Mouse (Mus musculus) right cerebral cortex, postnatal 4 days (tissue): ENCODE data around the gene Rtn4r.

ENCODE experiments used
- DNase-seq: peaks from one replicate; pipeline ENCODE4 v3.0.0-alpha.2; 2022

Gene Rtn4r

DNA sequence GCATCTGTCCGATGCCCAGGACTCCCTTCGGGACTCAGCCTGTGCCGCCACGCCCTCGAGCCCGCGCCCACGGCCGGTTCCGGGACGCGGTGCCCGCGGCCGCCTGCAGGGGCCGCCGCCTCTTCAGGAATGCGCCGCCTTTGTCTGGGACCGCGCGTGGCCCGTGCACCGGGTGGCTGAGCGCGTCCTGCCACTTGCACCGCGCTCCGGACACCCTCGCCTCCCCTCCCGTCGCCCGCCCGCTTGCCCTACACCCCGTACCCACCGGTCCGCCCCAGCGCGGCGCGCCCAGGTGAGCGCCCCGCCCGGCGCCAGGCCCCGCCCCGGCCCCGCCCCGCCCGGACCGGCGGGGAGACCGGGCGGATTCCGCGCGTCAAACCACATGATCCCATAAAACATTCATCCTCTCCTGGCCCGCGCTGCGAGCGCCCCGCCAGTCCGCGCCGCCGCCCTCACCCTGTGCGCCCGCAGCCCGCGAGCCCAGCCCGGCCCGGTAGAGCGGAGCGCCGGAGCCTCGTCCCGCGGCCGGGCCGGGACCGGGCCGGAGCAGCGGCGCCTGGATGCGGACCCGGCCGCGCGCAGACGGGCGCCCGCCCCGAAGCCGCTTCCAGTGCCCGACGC lies at the start of gene Rtn4r:
Gene Rtn4r (plus strand): TSS at position 402 of the 621 bp plus-strand sequence.
- peak; percentile 72 for DNase-seq

- no peak for DNase-seq
Measured at GRCm38 (mm10) chr16:18078314-18079015, 49.0 kb upstream of the Rtn4r start.

- DNase-seq, result no peak
Measured at GRCm38 (mm10) chr16:18079300-18079699, 48.1 kb upstream of the Rtn4r start.

GRCm38 (mm10) chr16:18080171-18080570 lies 47.3 kb upstream of the Rtn4r start:
- DNase-seq, result no peak

DNA sequence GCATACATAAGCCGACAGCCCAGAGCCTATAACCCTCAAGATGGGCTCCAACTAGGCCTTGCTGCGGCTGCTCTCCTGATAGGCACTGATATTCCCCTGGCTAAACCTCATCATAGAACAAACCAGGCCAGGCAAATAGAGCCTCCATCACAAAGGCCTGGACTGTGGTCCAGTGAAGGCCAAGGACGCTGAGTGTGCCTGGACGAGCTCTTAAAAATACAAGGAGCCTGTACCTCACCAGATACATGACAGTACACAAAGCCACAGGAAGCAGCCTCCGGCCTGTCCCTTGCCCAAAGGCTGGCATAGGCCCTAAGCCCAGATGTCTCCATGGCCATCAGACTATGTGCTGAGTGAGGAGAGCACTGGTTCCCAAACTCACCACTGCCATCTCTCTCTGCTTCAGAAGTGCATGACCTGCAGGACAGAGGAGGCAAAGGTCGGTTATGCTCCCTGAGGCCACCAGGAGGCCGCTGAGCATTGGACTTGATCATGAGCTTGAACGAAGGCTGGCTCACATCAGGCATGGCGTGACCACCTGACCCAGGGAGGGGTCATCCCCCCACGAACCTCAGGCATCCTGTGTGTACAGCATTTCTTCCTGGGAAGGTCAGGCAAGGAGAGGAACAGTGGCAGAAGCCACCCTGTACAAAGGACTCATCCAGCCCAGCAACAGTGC lies 46.2 kb upstream of the Rtn4r start:
- no peak for DNase-seq

DNA sequence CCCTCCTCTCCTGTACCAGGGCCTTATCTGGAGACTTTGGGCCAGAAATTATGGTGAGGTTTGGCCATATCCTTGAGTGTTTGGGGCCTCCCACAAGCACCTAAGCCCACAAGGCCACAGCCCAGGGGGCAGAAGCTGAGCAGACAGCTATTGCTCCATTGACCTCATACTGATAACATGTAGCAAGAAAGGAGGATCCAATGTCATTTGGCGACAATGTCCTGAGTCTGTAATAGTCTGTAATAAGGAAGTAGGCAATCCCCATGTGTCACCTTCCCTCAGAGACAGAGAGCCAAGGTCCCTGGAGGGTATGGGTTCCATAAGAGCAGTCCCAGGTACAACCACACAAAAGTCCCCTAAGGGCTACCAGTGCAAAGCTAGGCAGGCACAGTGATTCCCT lies 45.2 kb upstream of the Rtn4r start:
- DNase-seq, result no peak

DNA sequence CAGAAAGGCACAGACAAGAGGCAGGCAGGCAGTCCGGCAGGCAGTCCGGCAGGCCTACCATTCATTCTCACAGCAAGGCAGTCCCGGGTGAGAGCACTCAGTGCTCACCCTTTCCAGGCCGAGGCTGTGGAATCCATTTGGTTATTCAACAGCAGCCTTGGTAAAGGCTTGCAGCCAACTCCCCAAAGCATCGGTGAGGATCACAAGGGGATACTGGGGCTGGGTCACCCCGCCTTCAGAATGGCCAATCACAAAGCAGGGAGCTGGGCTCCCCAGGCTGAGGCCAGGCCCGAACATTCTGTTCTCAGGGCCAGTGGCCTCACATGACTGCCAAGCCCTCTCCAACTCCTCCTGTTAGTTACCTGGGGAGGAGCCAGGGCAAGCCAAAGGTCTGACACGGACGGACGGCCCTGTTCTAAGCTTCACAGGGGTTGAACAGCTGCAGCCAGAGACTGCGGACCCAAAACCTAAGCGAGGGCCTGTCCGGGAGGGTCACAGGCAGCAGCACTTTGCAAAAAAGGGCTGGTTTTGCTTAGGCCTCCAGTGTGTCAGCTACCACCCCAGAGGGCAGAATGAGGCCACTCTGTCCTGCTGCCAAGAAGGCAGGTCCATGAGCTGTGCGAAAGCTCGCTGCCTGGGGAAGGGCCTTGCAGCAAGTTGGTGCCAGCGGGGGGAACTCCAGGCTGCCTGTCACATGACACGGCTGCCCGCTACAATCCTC lies 44.1 kb upstream of the Rtn4r start:
- no peak for DNase-seq

GRCm38 (mm10) chr16:18084262-18084661 lies 43.2 kb upstream of the Rtn4r start:
- DNase-seq, result no peak

- no peak for DNase-seq
Measured at GRCm38 (mm10) chr16:18087101-18087500, 40.3 kb upstream of the Rtn4r start.

GRCm38 (mm10) chr16:18096348-18096747 lies 31.1 kb upstream of the Rtn4r start:
- no peak for DNase-seq

- no peak for DNase-seq
Measured at GRCm38 (mm10) chr16:18102816-18103215, 24.6 kb upstream of the Rtn4r start.

GRCm38 (mm10) chr16:18103366-18103765 lies 24.1 kb upstream of the Rtn4r start:
- no peak for DNase-seq

DNA sequence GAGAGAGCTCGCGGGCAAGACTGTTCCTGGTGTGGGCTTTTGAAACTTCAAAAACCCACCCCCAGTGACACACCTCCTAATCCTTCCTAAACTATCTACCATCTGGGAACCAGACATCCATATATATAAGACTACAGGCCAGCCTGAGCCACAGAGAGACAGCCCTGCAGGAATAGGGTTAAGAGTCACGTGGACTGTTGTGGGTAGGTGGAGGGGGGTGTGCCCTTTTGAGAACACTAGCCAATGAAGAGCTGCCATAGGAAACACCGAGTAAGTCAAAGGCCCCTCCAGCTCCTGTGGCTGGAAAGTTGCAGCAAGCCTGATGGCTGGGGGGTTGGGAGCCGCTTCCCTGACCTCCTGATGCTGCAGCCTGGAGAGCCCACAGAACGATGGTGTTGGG lies 23.6 kb upstream of the Rtn4r start:
- no peak for DNase-seq

DNA sequence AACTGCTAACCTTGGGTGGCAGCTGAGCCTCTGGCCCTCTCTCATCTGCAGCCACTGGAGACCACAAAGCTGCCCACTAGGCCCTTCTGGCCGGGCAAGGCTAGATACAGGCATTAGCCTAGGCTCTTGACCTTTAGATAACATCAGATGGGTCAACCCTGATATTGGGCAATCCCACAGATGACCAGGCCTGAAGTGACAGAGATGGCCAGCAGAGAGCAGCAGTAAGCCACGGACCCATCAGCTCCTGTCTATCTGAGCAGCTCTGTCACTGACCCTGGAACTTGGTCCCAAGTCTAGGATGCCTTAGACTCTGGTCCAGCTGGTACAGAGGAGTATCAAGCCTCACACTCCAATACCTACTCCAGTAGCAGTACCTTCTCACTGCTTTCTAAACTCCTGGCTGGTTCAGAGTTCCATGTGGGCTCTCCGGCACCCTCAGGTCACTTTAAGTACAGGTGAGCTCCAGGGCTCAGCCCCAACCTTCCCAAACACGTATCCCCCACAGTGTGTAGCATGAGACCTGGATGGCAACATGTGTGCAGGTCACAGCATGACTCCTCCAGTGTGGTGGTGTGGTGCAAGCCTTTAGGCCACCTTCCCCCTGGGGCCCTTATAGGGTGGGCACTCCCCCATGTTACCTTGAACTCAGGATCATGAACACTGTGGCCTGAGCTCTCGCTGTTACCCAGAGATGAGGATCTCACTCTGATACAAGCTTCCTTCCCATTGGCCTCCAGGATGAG lies 19.0 kb upstream of the Rtn4r start:
- peak; percentile 62 for DNase-seq

DNA sequence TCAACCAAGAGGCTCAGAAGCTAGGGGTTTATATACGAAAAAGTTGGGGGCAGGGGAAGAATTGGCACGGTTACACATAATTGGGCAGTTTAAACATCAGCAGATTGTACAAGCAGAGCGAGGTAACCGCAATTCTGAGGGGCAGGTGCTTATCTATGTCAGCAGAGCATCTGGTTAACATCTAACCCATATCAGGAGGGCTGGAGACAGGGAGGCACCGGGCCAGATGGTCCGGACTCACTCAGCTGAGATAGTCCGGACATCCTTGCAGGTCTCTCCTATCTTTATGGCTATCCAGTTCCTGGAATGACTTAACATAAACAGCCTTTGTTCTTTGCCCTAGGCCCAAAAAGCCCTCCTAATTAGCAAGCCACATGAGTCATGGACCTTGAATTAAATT lies 16.4 kb upstream of the Rtn4r start:
- DNase-seq, result no peak

GRCm38 (mm10) chr16:18116467-18116866 lies 11.0 kb upstream of the Rtn4r start:
- DNase-seq, result no peak

GRCm38 (mm10) chr16:18118285-18118684 lies 9.2 kb upstream of the Rtn4r start:
- DNase-seq, result no peak

DNA sequence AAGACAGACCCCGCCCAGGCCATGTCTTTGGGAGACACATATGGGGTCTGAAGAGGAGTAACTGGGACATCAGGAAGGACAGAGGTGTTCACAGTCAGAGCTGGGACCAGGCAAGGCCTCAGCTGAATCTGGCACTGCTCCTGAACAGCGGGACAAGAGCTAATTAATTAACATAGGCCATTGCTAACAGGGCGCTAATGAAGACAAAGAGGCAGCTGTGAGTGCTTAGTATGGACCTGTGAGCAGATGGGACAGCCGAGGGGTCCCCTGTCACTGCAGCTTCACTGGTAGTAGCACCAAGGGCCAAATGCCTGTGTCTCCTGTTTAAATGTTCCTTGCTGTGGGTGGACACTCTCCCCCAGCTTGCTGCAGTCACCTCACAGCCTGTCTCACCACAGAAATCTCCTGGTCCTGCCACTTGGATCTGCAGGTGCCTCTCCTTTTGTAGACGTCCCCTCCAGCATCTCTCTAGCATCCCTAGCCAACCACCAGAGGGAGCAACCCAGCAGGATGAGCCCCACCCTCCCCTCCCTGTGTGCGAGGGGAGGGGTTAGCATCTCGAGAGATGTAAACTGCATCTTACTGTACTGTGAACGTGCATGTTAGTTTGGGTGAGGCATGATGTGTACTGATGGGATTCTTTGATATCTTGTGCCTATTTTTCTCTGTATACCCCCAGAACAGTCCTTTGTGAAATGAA lies 8.3 kb upstream of the Rtn4r start:
- DNase-seq, result peak; percentile 52

DNA sequence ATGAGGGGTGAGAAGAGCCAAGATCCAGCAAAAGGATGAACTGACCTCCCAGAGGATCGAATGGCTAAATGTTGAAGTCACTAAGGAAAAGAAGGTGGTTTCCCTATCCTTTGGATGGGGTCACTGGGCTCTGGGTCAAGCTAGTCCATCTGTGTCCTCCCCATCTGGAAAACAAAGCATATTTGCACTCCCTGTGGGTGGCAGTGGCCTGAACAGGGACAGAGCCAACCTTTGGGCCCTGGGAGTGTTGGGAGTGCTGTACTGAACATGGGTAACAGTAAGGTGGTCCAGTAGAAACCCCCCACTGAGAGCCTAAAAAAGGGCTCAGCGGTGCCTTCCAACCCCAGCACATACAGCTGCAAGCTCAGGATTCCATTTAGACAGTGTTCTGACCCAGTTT lies 4.7 kb upstream of the Rtn4r start:
- DNase-seq, result no peak

DNA sequence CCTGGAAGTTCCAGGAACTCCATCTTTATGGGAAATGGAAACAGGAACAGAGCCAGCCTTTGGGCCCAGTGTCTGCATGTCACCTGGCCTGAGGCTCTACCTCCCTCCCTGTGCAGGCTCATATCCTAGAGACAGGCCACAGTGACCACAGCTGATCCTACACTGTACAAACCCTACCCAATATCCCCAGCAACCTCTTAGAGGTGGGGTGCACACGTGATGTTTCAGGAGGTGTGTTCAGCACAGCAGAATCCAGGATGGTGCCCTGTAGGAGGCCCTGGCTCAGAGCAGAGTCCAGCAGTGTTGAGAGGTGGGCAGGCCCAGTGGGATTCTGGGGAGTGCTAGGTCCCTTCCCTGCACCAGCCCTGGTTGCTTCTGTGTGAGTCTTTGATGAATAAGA lies 4.0 kb upstream of the Rtn4r start:
- no peak for DNase-seq

DNA sequence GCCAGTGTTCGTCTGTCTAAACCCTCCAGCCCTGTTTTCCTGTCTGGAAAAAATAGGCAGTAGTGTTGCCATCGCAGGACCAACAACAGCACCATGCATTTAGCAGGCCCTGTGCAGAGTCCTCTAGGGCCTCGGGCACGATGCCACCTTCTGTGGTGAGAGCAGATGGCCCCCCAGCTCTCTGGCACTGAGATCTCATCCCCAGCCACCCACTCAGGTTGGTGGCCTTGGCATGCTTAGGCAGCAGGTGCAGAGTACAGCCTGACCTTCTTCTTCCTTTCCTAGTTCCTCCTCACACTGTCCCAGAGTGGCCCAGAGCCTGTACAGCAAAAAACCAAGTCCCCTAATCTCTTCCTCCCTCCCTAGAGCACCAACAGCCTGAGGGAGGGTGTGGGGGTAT lies 3.4 kb upstream of the Rtn4r start:
- DNase-seq, result no peak

GRCm38 (mm10) chr16:18124626-18125025 lies 2.8 kb upstream of the Rtn4r start:
- DNase-seq, result no peak
